ENCODE assay signal across 8 mouse cellular contexts in genomic region chr4:135495810-135496209, GRCm38 (mm10). TPM values are rescaled to one million over a fixed set of nuclear protein-coding genes. Genes with fewer than 3 reads are reported as not detected.
A peak's percentile ranks its signal among the peaks of the same experiment; 100 is the strongest.
DNase-seq lines count a peak whose midpoint lies in the region; ATAC-seq and TF ChIP-seq lines count a peak whose summit lies in the region.

No protein-coding gene starts in this region.

- H3K27ac ChIP-seq in heart, embryonic 13.5 days (replicated peaks), result no peak overlapping the region
- H3K27ac ChIP-seq in kidney, postnatal 0 days, result no peak overlapping the region

- peaks cover 18% of the 10 kb centered on the region for H3K4me1 ChIP-seq in heart, embryonic 13.5 days
- no peaks in the 10 kb centered on the region for H3K4me1 ChIP-seq in kidney, postnatal 0 days (replicated peaks; ENCODE audit: insufficient read depth, low read length)

- H3K4me2 ChIP-seq in heart, embryonic 13.5 days, result peak overlapping the region; percentile 90
- H3K4me2 ChIP-seq in kidney, postnatal 0 days (ENCODE audit: low read length), result peak overlapping the region; percentile 97

- H3K36me3 ChIP-seq in heart, embryonic 13.5 days, result 0 out of 2 replicates have a peak, but pooled peaks cover under 1% of the 10 kb centered on the region
- H3K36me3 ChIP-seq in kidney, postnatal 0 days (ENCODE audit: insufficient read depth, low read length), result no peaks in the 10 kb centered on the region

- ATAC-seq in heart, embryonic 13.5 days (ENCODE audit: extremely low read depth, insufficient number of reproducible peaks, low FRiP score, low TSS enrichment), result no peak
- ATAC-seq in kidney, postnatal 0 days (replicated peaks; ENCODE audit: low FRiP score, low read depth), result peak; percentile 42; the same call in 1 of the 2 replicates

- no peak overlapping the region for H3K9ac ChIP-seq in heart, embryonic 13.5 days
- H3K9ac ChIP-seq in kidney, postnatal 0 days (ENCODE audit: low read depth, low read length), result no peak overlapping the region

- peaks cover 3% of the 10 kb centered on the region; the same call in 1 of the 2 replicates for H3K27me3 ChIP-seq in heart, embryonic 13.5 days (replicated peaks)
- no peaks in the 10 kb centered on the region for H3K27me3 ChIP-seq in kidney, postnatal 0 days (ENCODE audit: insufficient read depth, low read length)

- DNase-seq in ovary, postnatal 36 days (ENCODE audit: low spot score), result peak; percentile 67
- no peak for DNase-seq in ovary, postnatal 14 days (ENCODE audit: low spot score)
- peak; percentile 89 for DNase-seq in embryo, embryonic 10.5 days (ENCODE audit: low spot score)
- peak; percentile 80 for DNase-seq in kidney, postnatal 0 days (ENCODE audit: low spot score)
- DNase-seq in lung, postnatal 25 days (ENCODE audit: low spot score), result peak; percentile 62
- peak; percentile 76 for DNase-seq in testis, postnatal 10 days (ENCODE audit: low spot score)
- DNase-seq in thymus, postnatal 14 days, result no peak

- 23% methylated on average over 18 of the region's 18 CpGs for WGBS in heart, embryonic 13.5 days
- 19% methylated on average over 18 of the region's 18 CpGs for WGBS in kidney, postnatal 0 days

- peaks cover 7% of the 10 kb centered on the region; the same call in 1 of the 2 replicates for H3K9me3 ChIP-seq in heart, embryonic 13.5 days
- no peaks in the 10 kb centered on the region for H3K9me3 ChIP-seq in kidney, postnatal 0 days (replicated peaks; ENCODE audit: low read length)

- peak overlapping the region; percentile 90; the same call in 1 of the 2 replicates for H3K4me3 ChIP-seq in heart, embryonic 13.5 days
- H3K4me3 ChIP-seq in kidney, postnatal 0 days (replicated peaks; ENCODE audit: low read depth, low read length), result no peak overlapping the region; the same call in 1 of the 2 replicates

- no peak for TF ChIP-seq CTCF in kidney, postnatal 0 days (IDR thresholded peaks at IDR 0.05; ENCODE audit: low read depth)

RNA-seq across cellular contexts. Expression of gene Nipal3, which starts 1.0 kb away (rescaled TPM):
- polyA plus RNA-seq in heart, embryonic 13.5 days (2015; fragmentation: Nextera tagmentation; extraction: Ambion mirVana), result 3.0 and 3.2 TPM in 2 replicates
- 6.3 and 6.8 TPM in 2 replicates for polyA plus RNA-seq in kidney, postnatal 0 days (2015; fragmentation: Nextera tagmentation; extraction: Ambion mirVana)

RNA-seq across cellular contexts. Expression of gene Stpg1, which starts 1.2 kb away (rescaled TPM):
- 0.11 and 0.32 TPM in 2 replicates for polyA plus RNA-seq in heart, embryonic 13.5 days (2015; fragmentation: Nextera tagmentation; extraction: Ambion mirVana)
- polyA plus RNA-seq in kidney, postnatal 0 days (2015; fragmentation: Nextera tagmentation; extraction: Ambion mirVana), result 0.42 and 0.52 TPM in 2 replicates

Comparison
In these comparisons a context has a peak if more than half of its experiments do, and no peak if none do; other contexts are left out.
1. DNase-seq: peak in ovary, postnatal 36 days (single experiment), embryo, embryonic 10.5 days (single experiment), kidney, postnatal 0 days (single experiment), lung, postnatal 25 days (single experiment) and testis, postnatal 10 days (single experiment); none in ovary, postnatal 14 days (single experiment) and thymus, postnatal 14 days (single experiment).